Mouse (Mus musculus) heart, embryonic 11.5 days (tissue): ENCODE results near the gene Ttf2. TPM values are rescaled to one million over a fixed set of nuclear protein-coding genes. Genes with fewer than 3 reads are reported as not detected.

ENCODE experiments used
- ATAC-seq: fragments of 200-750 bp; cut with Nextera tagmentation; replicated peaks from 2 replicates; pipeline ENCODE4 v1.8.0; 2017; ENCODE audit warnings: moderate library complexity; ENCODE audit not compliant: insufficient number of reproducible peaks, low FRiP score, low TSS enrichment
- H3K27ac ChIP-seq: fragments of 300-500 bp; sonication (generic); 2 replicates; pipeline ENCODE4 v1.5.1; 2014; ENCODE audit warnings: mild to moderate bottlenecking, low read depth, low read length
- H3K27me3 ChIP-seq: fragments of 300-500 bp; sonication (generic); 2 replicates; pipeline ENCODE4 v1.6.1; 2014; ENCODE audit warnings: mild to moderate bottlenecking, low read length, mixed read lengths; ENCODE audit not compliant: control insufficient read depth, insufficient read depth
- H3K36me3 ChIP-seq: fragments of 300-500 bp; sonication (generic); 2 replicates; pipeline ENCODE4 v1.6.1; 2014; ENCODE audit warnings: mild to moderate bottlenecking, low read length, moderate library complexity, mixed read lengths; ENCODE audit not compliant: control insufficient read depth, insufficient read depth
- H3K4me1 ChIP-seq: fragments of 300-500 bp; sonication (generic); 2 replicates; pipeline ENCODE4 v1.6.1; 2014; ENCODE audit warnings: low read length; ENCODE audit not compliant: control insufficient read depth, insufficient read depth
- H3K4me2 ChIP-seq: fragments of 300-500 bp; sonication (generic); 2 replicates; pipeline ENCODE4 v1.6.1; 2014; ENCODE audit warnings: mild to moderate bottlenecking, moderate library complexity
- H3K4me3 ChIP-seq: fragments of 300-500 bp; sonication (generic); 2 replicates; pipeline ENCODE4 v1.5.1; 2014; ENCODE audit warnings: low read depth, low read length
- H3K9ac ChIP-seq: fragments of 300-500 bp; sonication (generic); 2 replicates; pipeline ENCODE4 v1.6.1; 2014; ENCODE audit warnings: mild to moderate bottlenecking, low read depth, low read length, moderate library complexity
- H3K9me3 ChIP-seq: fragments of 300-500 bp; sonication (generic); replicated peaks from 2 replicates; pipeline ENCODE4 v1.6.1; 2016; ENCODE audit warnings: low read length; ENCODE audit not compliant: control insufficient read depth
- WGBS: fragments of 180-500 bp; shearing (Covaris S2); extraction: QIAGEN DNeasy Blood & Tissue Kit; methylation state at CpG from one replicate; pipeline ENCODE4 v1.1.7; 2014; ENCODE audit not compliant: insufficient replicate concordance; 5-methylcytosine and 5-hydroxymethylcytosine counted together
- polyA plus RNA-seq: library from polyadenylated mRNA; unstranded; fragments of >200 nt; fragmentation: Nextera tagmentation; extraction: Ambion mirVana; gene quantifications from 2 replicates; pipeline ENCODE4 v1.2.1, GENCODE M21; 2014

Ttf2 gene
- polyA plus RNA-seq, 1 experiment from 2014 or later = 12.9 TPM

DNA sequence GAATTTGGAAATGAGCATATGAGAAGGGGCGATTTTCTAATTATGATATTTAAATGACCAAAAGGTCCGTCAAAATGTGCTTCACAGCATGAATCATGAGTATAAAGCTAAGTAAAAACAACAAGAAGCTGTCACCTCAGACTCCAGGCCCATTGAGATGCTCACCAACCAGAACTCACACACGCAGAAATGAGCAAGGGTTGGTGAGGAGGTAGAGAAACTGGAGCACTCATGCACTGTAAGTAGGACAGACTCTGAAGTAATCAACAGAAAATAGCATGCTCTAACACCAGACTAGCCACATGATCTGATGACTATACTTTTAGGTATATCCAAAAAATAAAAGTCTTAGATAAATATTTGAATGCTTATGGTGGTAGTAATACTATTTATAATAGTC is 79.1 kb downstream of the Ttf2 start:
- WGBS = 80% methylated on average over 3 of the region's 3 CpGs
- Histone ChIP-seq H3K9me3 (no peaks in the 10 kb centered on the region), H3K4me1 (no peaks in the 10 kb centered on the region), H3K36me3 (no peaks in the 10 kb centered on the region), H3K27ac (no peak overlapping the region), H3K27me3 (no peaks in the 10 kb centered on the region), H3K4me2 (no peak overlapping the region), H3K9ac (no peak overlapping the region), H3K4me3 (no peak overlapping the region)
- ATAC-seq = no peak

DNA sequence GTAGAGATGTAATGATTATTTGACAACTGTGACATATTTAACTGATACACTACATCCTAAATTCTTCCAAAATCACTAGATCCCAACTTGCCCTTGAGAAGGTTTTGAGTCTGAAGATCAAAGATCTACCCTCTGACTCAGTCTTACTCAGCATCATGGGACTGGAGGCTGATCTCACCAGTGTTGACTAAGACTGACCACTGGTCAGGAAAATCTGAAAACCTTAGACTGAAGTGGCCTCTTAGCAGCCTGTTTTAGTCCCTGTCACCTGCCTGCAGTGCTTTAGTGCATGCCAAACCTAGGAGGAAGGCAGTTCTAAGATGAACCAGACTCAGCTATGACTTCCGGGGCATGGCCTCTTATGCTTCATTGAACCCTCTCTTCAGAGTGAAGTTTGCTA is 80.2 kb downstream of the Ttf2 start:
- no peaks in the 10 kb centered on the region for H3K36me3 ChIP-seq
- H3K9ac ChIP-seq = no peak overlapping the region
- no peak overlapping the region for H3K4me2 ChIP-seq
- no peaks in the 10 kb centered on the region for H3K9me3 ChIP-seq
- no peaks in the 10 kb centered on the region for H3K27me3 ChIP-seq
- no peak overlapping the region for H3K4me3 ChIP-seq
- no peak overlapping the region for H3K27ac ChIP-seq
- WGBS = 82% methylated on average over 1 of the region's 1 CpGs
- ATAC-seq = no peak
- H3K4me1 ChIP-seq = no peaks in the 10 kb centered on the region

Other genes with a start within 250 kb of the Ttf2 start
- gene Vtcn1, start 144.2 kb downstream of the Ttf2 start, polyA plus RNA-seq = not detected in 2 replicates
- 2.5 and 3.9 TPM in 2 replicates for gene Trim45, start 47.5 kb downstream of the Ttf2 start, polyA plus RNA-seq
- 0.26 and 0.45 TPM in 2 replicates for gene Cd101, start 59.9 kb upstream of the Ttf2 start, polyA plus RNA-seq
- 7.4 and 8.3 TPM in 2 replicates for gene Ptgfrn, start 140.6 kb upstream of the Ttf2 start, polyA plus RNA-seq